Mouse (Mus musculus): Measurements from ENCODE around the gene 9430097D07Rik. TPM values are rescaled to one million over a fixed set of nuclear protein-coding genes. Genes with fewer than 3 reads are reported as not detected.

The 9430097D07Rik gene
- polyA plus RNA-seq, 1 experiment from 2014 or later: 0.09 TPM

- 5% methylated on average over 34 of the region's 34 CpGs for WGBS
These were observed 31.9 kb upstream of the 9430097D07Rik start for GRCm38 (mm10) chr2:32607262-32607947.

GRCm38 (mm10) chr2:32606161-32607142 lies 31.0 kb upstream of the 9430097D07Rik start:
- H3K27me3 ChIP-seq (ENCODE audit: insufficient read depth, poor library complexity, severe bottlenecking): no peaks in the 10 kb centered on the region
- DNase-seq (ENCODE audit: low spot score): peak; percentile 92
- peaks cover 67% of the 10 kb centered on the region for H3K4me1 ChIP-seq
- peak overlapping the region; percentile 82 for H3K4me3 ChIP-seq
- no peaks in the 10 kb centered on the region for H3K9me3 ChIP-seq
- peak overlapping the region; percentile 94 for H3K27ac ChIP-seq
- no peaks in the 10 kb centered on the region for H3K36me3 ChIP-seq
- WGBS: 11% methylated on average over 51 of the region's 55 CpGs

More at GRCm38 (mm10) chr2:32607262-32607947, 31.9 kb upstream of the 9430097D07Rik start:
- peaks cover 67% of the 10 kb centered on the region for H3K4me1 ChIP-seq
- DNase-seq (ENCODE audit: low spot score): peak; percentile 86
- no peaks in the 10 kb centered on the region for H3K9me3 ChIP-seq
- H3K27me3 ChIP-seq (ENCODE audit: insufficient read depth, poor library complexity, severe bottlenecking): no peaks in the 10 kb centered on the region
- H3K27ac ChIP-seq: peak overlapping the region; percentile 94
- H3K4me3 ChIP-seq: peak overlapping the region; percentile 82
- peaks cover 4% of the 10 kb centered on the region for H3K36me3 ChIP-seq

- Histone ChIP-seq H3K36me3 (0 out of 2 replicates have a peak, but pooled peaks cover 2% of the 10 kb centered on the region), H3K4me3 (no peak overlapping the region), H3K27me3 (ENCODE audit: insufficient read depth, poor library complexity, severe bottlenecking) (no peaks in the 10 kb centered on the region), H3K4me1 (peaks cover 54% of the 10 kb centered on the region), H3K9me3 (no peaks in the 10 kb centered on the region), H3K27ac (no peak overlapping the region)
- peak; percentile 73 for DNase-seq (ENCODE audit: low spot score)
- 27% methylated on average over 10 of the region's 10 CpGs for WGBS
These were observed 29.1 kb upstream of the 9430097D07Rik start for GRCm38 (mm10) chr2:32604631-32605030.

- H3K4me3 ChIP-seq: peak overlapping the region; percentile 53
- no peaks in the 10 kb centered on the region for H3K9me3 ChIP-seq
- H3K27me3 ChIP-seq (ENCODE audit: insufficient read depth, poor library complexity, severe bottlenecking): no peaks in the 10 kb centered on the region
- H3K36me3 ChIP-seq: peaks cover 14% of the 10 kb centered on the region
- H3K4me1 ChIP-seq: peaks cover 37% of the 10 kb centered on the region
- 2% methylated on average over 11 of the region's 11 CpGs for WGBS
- H3K27ac ChIP-seq: peak overlapping the region; percentile 82
- peak; percentile 91 for DNase-seq (ENCODE audit: low spot score)
These were observed 27.1 kb upstream of the 9430097D07Rik start for GRCm38 (mm10) chr2:32602600-32603054.

GRCm38 (mm10) chr2:32601417-32602065 lies 26.1 kb upstream of the 9430097D07Rik start:
- DNase-seq (ENCODE audit: low spot score): no peak
- H3K4me1 ChIP-seq: peaks cover 26% of the 10 kb centered on the region
- no peaks in the 10 kb centered on the region for H3K27me3 ChIP-seq (ENCODE audit: insufficient read depth, poor library complexity, severe bottlenecking)
- peaks cover 25% of the 10 kb centered on the region for H3K36me3 ChIP-seq
- H3K4me3 ChIP-seq: no peak overlapping the region
- no peaks in the 10 kb centered on the region for H3K9me3 ChIP-seq
- WGBS: 38% methylated on average over 8 of the region's 8 CpGs
- peak overlapping the region; percentile 71 for H3K27ac ChIP-seq

- no peaks in the 10 kb centered on the region for H3K9me3 ChIP-seq
- DNase-seq (ENCODE audit: low spot score): no peak
- no peaks in the 10 kb centered on the region for H3K27me3 ChIP-seq (ENCODE audit: insufficient read depth, poor library complexity, severe bottlenecking)
- H3K4me1 ChIP-seq: peaks cover 24% of the 10 kb centered on the region
- peaks cover 46% of the 10 kb centered on the region for H3K36me3 ChIP-seq
- H3K4me3 ChIP-seq: no peak within 1 kb of the TSS
- H3K27ac ChIP-seq: no peak within 1 kb of the TSS
- 91% methylated on average over 3 of the region's 3 CpGs for WGBS
These were observed 23.9 kb upstream of the 9430097D07Rik start, which contains the start of gene St6galnac6 for GRCm38 (mm10) chr2:32599409-32599808. Gene St6galnac6 (plus strand): TSS chr2:32599709.

GRCm38 (mm10) chr2:32598506-32598905 lies 23.0 kb upstream of the 9430097D07Rik start:
- no peaks in the 10 kb centered on the region for H3K27me3 ChIP-seq (ENCODE audit: insufficient read depth, poor library complexity, severe bottlenecking)
- no peak overlapping the region for H3K27ac ChIP-seq
- 82% methylated on average over 8 of the region's 8 CpGs for WGBS
- H3K9me3 ChIP-seq: no peaks in the 10 kb centered on the region
- no peak for DNase-seq (ENCODE audit: low spot score)
- H3K4me3 ChIP-seq: no peak overlapping the region
- peaks cover 21% of the 10 kb centered on the region for H3K4me1 ChIP-seq
- peaks cover 54% of the 10 kb centered on the region for H3K36me3 ChIP-seq

- no peak for DNase-seq (ENCODE audit: low spot score)
- no peaks in the 10 kb centered on the region for H3K27me3 ChIP-seq (ENCODE audit: insufficient read depth, poor library complexity, severe bottlenecking)
- 89% methylated on average over 5 of the region's 5 CpGs for WGBS
- H3K4me3 ChIP-seq: no peak overlapping the region
- no peak overlapping the region for H3K27ac ChIP-seq
- peaks cover 58% of the 10 kb centered on the region for H3K36me3 ChIP-seq
- H3K9me3 ChIP-seq: no peaks in the 10 kb centered on the region
- H3K4me1 ChIP-seq: peaks cover 19% of the 10 kb centered on the region
These were observed 22.2 kb upstream of the 9430097D07Rik start for GRCm38 (mm10) chr2:32597699-32598098.

- H3K9me3 ChIP-seq: no peaks in the 10 kb centered on the region
- peaks cover 63% of the 10 kb centered on the region for H3K36me3 ChIP-seq
- DNase-seq (ENCODE audit: low spot score): no peak
- WGBS: 89% methylated on average over 5 of the region's 5 CpGs
- no peak overlapping the region for H3K27ac ChIP-seq
- peaks cover 15% of the 10 kb centered on the region for H3K4me1 ChIP-seq
- H3K27me3 ChIP-seq (ENCODE audit: insufficient read depth, poor library complexity, severe bottlenecking): no peaks in the 10 kb centered on the region
- H3K4me3 ChIP-seq: no peak overlapping the region
These were observed 21.8 kb upstream of the 9430097D07Rik start for GRCm38 (mm10) chr2:32597248-32597647.

- 95% methylated on average over 13 of the region's 13 CpGs for WGBS
These were observed 21.2 kb upstream of the 9430097D07Rik start for GRCm38 (mm10) chr2:32596725-32597124.

GRCm38 (mm10) chr2:32591249-32591648 lies 15.8 kb upstream of the 9430097D07Rik start:
- no peak overlapping the region for H3K27ac ChIP-seq
- H3K9me3 ChIP-seq: no peaks in the 10 kb centered on the region
- H3K27me3 ChIP-seq (ENCODE audit: insufficient read depth, poor library complexity, severe bottlenecking): no peaks in the 10 kb centered on the region
- H3K4me1 ChIP-seq: peaks cover 30% of the 10 kb centered on the region
- peaks cover 55% of the 10 kb centered on the region for H3K36me3 ChIP-seq
- H3K4me3 ChIP-seq: no peak overlapping the region
- WGBS: 71% methylated on average over 6 of the region's 6 CpGs
- no peak for DNase-seq (ENCODE audit: low spot score)

More at GRCm38 (mm10) chr2:32596725-32597124, 21.2 kb upstream of the 9430097D07Rik start:
- Histone ChIP-seq H3K27ac (no peak overlapping the region), H3K36me3 (peaks cover 65% of the 10 kb centered on the region), H3K4me1 (peaks cover 9% of the 10 kb centered on the region), H3K9me3 (no peaks in the 10 kb centered on the region), H3K4me3 (no peak overlapping the region), H3K27me3 (ENCODE audit: insufficient read depth, poor library complexity, severe bottlenecking) (no peaks in the 10 kb centered on the region)
- no peak for DNase-seq (ENCODE audit: low spot score)

- Histone ChIP-seq H3K27ac (no peak overlapping the region), H3K36me3 (peaks cover 45% of the 10 kb centered on the region)
These were observed 14.7 kb upstream of the 9430097D07Rik start for GRCm38 (mm10) chr2:32590224-32590623.

More at GRCm38 (mm10) chr2:32590224-32590623, 14.7 kb upstream of the 9430097D07Rik start:
- H3K4me3 ChIP-seq: no peak overlapping the region
- no peaks in the 10 kb centered on the region for H3K27me3 ChIP-seq (ENCODE audit: insufficient read depth, poor library complexity, severe bottlenecking)
- WGBS: 85% methylated on average over 10 of the region's 10 CpGs
- no peaks in the 10 kb centered on the region for H3K9me3 ChIP-seq
- DNase-seq (ENCODE audit: low spot score): no peak
- peaks cover 33% of the 10 kb centered on the region for H3K4me1 ChIP-seq
